Mouse (Mus musculus) limb, embryonic 12.5 days (tissue): ENCODE measurements around the gene C730034F03Rik. TPM values are rescaled to one million over a fixed set of nuclear protein-coding genes. Genes with fewer than 3 reads are reported as not detected.
A peak's percentile ranks its signal among the peaks of the same experiment; 100 is the strongest.

ENCODE experiments used
- ATAC-seq: fragments of 200-750 bp; cut with Nextera tagmentation; 2 replicates; pipeline ENCODE4 v1.8.0; 2017; ENCODE audit warnings: low read depth, moderate TSS enrichment; ENCODE audit not compliant: insufficient number of reproducible peaks, insufficient read depth, low FRiP score, low TSS enrichment
- H3K27ac ChIP-seq: fragments of 300-500 bp; sonication (generic); 2 replicates; pipeline ENCODE4 v1.5.1; 2016; ENCODE audit warnings: mild to moderate bottlenecking, moderate library complexity
- H3K27me3 ChIP-seq: fragments of 300-500 bp; sonication (generic); 2 replicates; pipeline ENCODE4 v1.6.1; 2016; ENCODE audit warnings: mild to moderate bottlenecking, moderate library complexity
- H3K36me3 ChIP-seq: fragments of 300-500 bp; sonication (generic); 2 replicates; pipeline ENCODE4 v1.6.1; 2016; ENCODE audit warnings: mild to moderate bottlenecking, moderate library complexity
- H3K4me1 ChIP-seq: fragments of 300-500 bp; sonication (generic); replicated peaks from 2 replicates; pipeline ENCODE4 v1.6.1; 2016
- H3K4me2 ChIP-seq: fragments of 300-500 bp; sonication (generic); 2 replicates; pipeline ENCODE4 v1.6.1; 2016; ENCODE audit warnings: mild to moderate bottlenecking, moderate library complexity
- H3K4me3 ChIP-seq: fragments of 300-500 bp; sonication (generic); replicated peaks from 2 replicates; pipeline ENCODE4 v1.5.1; 2016; ENCODE audit warnings: mild to moderate bottlenecking
- H3K9ac ChIP-seq: fragments of 300-500 bp; sonication (generic); replicated peaks from 2 replicates; pipeline ENCODE4 v1.6.1; 2016; ENCODE audit warnings: mild to moderate bottlenecking, moderate library complexity
- H3K9me3 ChIP-seq: fragments of 300-500 bp; sonication (generic); 2 replicates; pipeline ENCODE4 v1.6.1; 2016; ENCODE audit warnings: mild to moderate bottlenecking, moderate library complexity
- WGBS: fragments of 180-500 bp; shearing (Covaris S2); methylation state at CpG from one replicate; pipeline ENCODE4 v1.1.7; 2016; 5-methylcytosine and 5-hydroxymethylcytosine counted together
- polyA plus RNA-seq: library from polyadenylated mRNA; unstranded; fragments of >200 nt; fragmentation: Nextera tagmentation; extraction: Ambion mirVana; gene quantifications from 2 replicates; pipeline ENCODE4 v1.2.1, GENCODE M21; 2016

C730034F03Rik gene
- polyA plus RNA-seq, 1 experiment from 2014 or later: 3.8 TPM

DNA sequence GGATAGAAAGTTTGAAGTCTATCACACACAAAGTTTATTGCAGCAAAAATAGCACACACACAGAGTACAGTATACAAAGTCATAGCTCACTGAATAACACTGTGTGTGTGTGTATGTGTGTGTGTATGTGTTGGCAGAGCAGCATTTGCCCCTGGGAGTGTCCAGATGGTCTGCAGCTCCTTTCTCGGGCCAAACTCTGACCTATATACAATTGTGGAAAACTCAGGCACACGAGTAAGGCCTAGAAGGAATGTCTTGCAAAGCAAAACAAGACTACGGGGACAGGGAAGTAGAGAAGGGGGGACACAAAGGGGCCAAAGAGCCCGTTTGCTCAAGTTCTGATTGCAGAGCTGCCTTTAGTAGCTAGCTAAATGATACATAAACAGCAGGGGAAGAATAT lies 3.6 kb downstream of the C730034F03Rik start:
- no peak overlapping the region for H3K4me2 ChIP-seq
- peaks cover 1% of the 10 kb centered on the region; the same call in 1 of the 2 replicates for H3K36me3 ChIP-seq
- no peak overlapping the region for H3K4me3 ChIP-seq
- H3K4me1 ChIP-seq: peaks cover 11% of the 10 kb centered on the region
- no peaks in the 10 kb centered on the region; the same call in 1 of the 2 replicates for H3K27me3 ChIP-seq
- ATAC-seq: no peak
- no peaks in the 10 kb centered on the region for H3K9me3 ChIP-seq
- no peak overlapping the region for H3K27ac ChIP-seq
- no peak overlapping the region for H3K9ac ChIP-seq
- WGBS: 85% methylated on average over 4 of the region's 4 CpGs

DNA sequence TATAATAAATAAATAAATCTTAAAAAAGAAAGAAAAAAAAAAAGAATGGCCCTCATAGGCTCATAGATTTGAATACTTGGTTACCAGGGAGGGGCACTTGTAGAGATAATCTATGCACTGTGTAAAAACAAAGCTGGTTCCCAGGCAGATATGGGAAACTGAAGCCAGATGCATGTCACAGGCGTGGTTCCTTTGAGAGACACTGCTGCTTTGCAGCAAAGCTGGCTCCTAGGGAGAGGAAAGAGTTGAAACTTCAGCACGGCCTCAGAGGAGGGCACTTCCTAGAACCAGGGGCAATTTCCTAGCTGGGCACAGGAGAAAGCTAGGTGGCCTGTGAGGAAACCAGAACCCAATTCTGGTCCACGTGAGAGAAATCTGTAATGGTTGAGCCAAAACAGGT lies 4.7 kb downstream of the C730034F03Rik start:
- Histone ChIP-seq H3K27ac (no peak overlapping the region), H3K36me3 (no peaks in the 10 kb centered on the region), H3K4me1 (peaks cover 4% of the 10 kb centered on the region; the same call in 1 of the 2 replicates), H3K4me2 (no peak overlapping the region), H3K9ac (no peak overlapping the region), H3K9me3 (no peaks in the 10 kb centered on the region), H3K4me3 (no peak overlapping the region), H3K27me3 (no peaks in the 10 kb centered on the region; the same call in 1 of the 2 replicates)
- no peak for ATAC-seq
- 68% methylated on average over 3 of the region's 3 CpGs for WGBS

DNA sequence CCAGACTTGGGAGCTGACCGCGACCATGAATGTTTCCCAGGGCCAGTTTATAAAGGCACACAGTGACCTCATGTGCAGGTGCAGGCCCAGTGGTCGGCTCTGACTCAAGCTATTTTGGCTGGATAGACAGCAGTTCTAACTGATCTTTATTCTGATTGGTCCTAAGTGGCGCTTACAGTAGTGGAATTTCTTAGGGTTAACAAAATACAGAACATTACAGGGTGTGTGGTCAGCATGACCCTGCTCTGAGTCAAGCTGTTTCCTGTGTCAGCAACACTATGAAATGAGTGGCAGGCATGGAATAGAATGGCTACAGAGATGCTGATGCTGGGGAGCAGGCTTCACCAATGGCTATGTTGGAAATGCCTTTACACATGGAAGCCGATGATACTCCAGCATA lies 6.5 kb downstream of the C730034F03Rik start:
- no peaks in the 10 kb centered on the region for H3K4me1 ChIP-seq
- H3K9ac ChIP-seq: no peak overlapping the region
- H3K4me2 ChIP-seq: no peak overlapping the region
- no peak overlapping the region for H3K27ac ChIP-seq
- 88% methylated on average over 5 of the region's 5 CpGs for WGBS
- H3K4me3 ChIP-seq: no peak overlapping the region
- H3K27me3 ChIP-seq: no peaks in the 10 kb centered on the region; the same call in 1 of the 2 replicates
- no peaks in the 10 kb centered on the region for H3K36me3 ChIP-seq
- no peaks in the 10 kb centered on the region for H3K9me3 ChIP-seq
- ATAC-seq: no peak

DNA sequence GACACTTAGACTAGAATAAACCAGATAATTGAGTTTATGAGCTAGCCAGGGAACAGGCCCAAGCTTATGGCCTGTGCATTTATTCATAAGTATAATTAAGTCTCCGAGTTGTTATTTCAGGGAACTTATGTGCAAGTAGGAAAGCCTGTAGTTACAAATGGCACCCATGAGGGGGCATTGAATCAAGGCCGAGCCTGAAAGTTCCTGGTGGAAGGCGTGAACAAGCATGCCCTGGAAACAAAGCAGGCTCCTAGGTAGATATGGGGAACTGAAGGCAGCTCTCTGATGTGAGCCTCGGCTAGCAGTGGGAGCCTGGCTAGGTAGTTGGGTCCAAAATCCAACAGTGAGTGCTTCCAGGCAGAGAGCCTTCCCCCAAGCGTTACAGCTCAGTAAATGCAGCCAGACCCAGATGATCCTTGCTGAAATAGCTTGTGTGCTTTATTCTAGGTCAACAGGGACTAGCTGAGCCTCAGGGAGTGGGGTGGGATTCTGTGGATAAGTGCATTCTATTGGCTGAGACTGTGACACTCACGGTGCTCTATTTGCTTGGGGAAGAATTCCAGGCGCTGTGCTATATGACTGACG lies 13.2 kb downstream of the C730034F03Rik start:
- Histone ChIP-seq H3K4me1 (no peaks in the 10 kb centered on the region), H3K27ac (no peak overlapping the region), H3K9me3 (no peaks in the 10 kb centered on the region), H3K27me3 (no peaks in the 10 kb centered on the region; the same call in 1 of the 2 replicates), H3K9ac (no peak overlapping the region), H3K4me2 (no peak overlapping the region), H3K36me3 (no peaks in the 10 kb centered on the region), H3K4me3 (no peak overlapping the region)
- 38% methylated on average over 8 of the region's 8 CpGs for WGBS
- ATAC-seq: no peak

DNA sequence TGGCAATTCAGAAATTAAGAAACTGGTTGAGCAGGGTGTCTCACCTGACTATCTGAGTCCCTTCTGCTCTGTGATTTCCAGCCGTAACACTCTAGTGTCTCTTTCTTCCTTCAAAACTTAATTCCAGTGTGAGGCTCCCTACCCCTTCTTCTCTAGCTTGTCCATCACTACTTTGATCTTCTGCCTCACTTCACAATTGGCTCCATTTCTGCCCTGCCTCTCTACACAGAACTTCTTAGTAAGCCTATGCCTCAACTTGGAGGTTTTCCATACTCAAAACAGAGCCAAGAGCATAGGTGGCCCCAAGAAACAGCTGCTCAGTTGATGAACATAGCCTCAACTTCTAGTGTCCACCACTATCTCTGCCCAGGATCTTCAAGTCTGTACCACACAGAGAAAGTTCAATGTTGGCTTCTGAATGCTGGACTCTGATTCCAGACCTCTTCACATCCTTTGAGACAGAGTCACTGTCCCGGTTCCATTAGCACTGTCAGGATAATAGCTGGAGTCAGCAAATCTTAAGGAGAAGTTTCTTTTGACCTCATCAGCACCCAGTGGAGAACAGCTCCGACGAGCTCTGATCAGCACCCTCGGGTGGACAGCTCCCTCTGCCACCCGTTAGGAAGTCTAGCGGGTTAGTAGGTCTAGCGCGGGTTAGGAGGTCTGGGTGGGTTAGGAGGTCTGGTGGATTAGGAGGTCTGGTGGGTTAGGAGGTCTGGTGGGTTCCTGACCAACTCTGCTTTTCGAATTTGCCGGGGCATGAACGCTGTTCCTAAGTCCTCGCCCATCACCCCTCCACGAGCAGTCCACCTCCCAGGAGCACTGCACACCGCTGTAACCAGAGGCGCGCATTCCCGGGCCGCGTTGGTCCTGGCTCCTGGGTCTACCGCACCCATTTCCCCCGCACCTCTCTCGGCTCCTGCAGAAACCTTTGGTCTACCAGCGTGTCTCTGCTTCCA lies 23.8 kb downstream of the C730034F03Rik start:
- Histone ChIP-seq H3K36me3 (no peaks in the 10 kb centered on the region), H3K4me3 (peak overlapping the region; percentile 56), H3K4me2 (peak overlapping the region; percentile 96), H3K9me3 (no peaks in the 10 kb centered on the region), H3K9ac (no peak overlapping the region), H3K27me3 (peaks cover 57% of the 10 kb centered on the region), H3K4me1 (peaks cover 14% of the 10 kb centered on the region), H3K27ac (no peak overlapping the region)
- 4% methylated on average over 24 of the region's 24 CpGs for WGBS
- no peak; the same call in 1 of the 2 replicates for ATAC-seq

DNA sequence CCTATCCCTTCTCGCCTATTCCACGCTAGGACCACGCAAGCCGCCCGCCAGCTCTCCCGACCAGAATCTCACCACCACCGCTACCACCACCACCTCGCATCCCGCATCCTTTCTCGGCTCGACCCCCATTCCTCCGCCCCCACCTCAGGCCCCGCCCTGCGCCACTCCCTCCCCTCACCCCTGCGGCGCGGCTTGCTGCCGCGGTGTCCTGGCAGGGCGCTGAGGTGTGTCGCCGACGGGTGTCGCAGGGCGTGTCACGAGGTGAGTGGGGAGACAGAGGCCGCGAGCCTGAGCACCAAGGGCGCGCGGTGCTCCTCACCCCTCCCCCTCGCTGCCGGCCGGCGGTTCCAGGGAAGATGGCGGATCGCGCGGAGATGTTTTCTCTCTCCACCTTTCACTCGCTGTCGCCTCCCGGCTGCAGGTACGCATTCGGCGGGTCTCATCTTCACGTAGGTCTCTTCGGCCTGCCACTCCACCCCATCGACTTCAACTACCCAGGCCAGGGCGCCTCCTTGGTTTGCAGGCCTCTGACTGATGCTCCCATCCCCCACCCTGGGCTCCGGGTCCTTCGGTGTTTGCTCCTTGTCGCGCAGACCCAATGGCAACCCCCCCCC lies 24.6 kb downstream of the C730034F03Rik start, which contains the start of gene Mapk8ip2:
Gene Mapk8ip2, plus strand, starts transcription at position 49 of the 614 bp plus-strand sequence.
- 0 out of 2 replicates have a peak within 1 kb of the TSS, but pooled peaks have one; percentile 18 for H3K9ac ChIP-seq
- H3K4me3 ChIP-seq: peak within 1 kb of the TSS; percentile 56
- H3K27me3 ChIP-seq: peaks cover 57% of the 10 kb centered on the region
- peaks cover 14% of the 10 kb centered on the region for H3K4me1 ChIP-seq
- peak within 1 kb of the TSS; percentile 96 for H3K4me2 ChIP-seq
- H3K27ac ChIP-seq: no peak within 1 kb of the TSS
- H3K36me3 ChIP-seq: no peaks in the 10 kb centered on the region
- ATAC-seq: no peak
- H3K9me3 ChIP-seq: no peaks in the 10 kb centered on the region
- WGBS: under 1% methylated on average over 53 of the region's 53 CpGs

DNA sequence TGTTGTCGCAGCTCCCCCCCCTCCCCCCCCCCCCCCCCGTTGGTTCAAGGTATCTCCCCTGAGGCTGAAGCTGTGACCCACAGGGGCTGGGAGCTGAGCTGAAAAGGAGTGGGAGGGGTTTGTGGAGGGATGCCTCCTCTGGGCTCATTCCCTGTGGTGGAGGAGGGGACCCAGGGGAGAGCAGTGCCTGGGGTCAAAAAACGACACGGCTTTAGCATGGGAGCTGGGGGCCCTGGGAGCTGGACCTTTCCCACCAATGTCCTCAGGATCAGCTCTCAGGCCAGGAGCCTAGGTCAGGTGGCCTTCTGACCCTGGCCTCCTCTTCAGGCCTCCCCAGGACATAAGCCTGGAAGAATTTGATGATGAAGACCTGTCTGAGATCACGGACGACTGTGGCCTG lies 25.5 kb downstream of the C730034F03Rik start:
- Histone ChIP-seq H3K9ac (no peak overlapping the region), H3K27me3 (peaks cover 57% of the 10 kb centered on the region), H3K36me3 (no peaks in the 10 kb centered on the region), H3K4me2 (peak overlapping the region; percentile 96), H3K4me1 (peaks cover 14% of the 10 kb centered on the region), H3K9me3 (no peaks in the 10 kb centered on the region), H3K4me3 (peak overlapping the region; percentile 56; the same call in 1 of the 2 replicates), H3K27ac (no peak overlapping the region)
- WGBS: 22% methylated on average over 4 of the region's 6 CpGs
- no peak for ATAC-seq

DNA sequence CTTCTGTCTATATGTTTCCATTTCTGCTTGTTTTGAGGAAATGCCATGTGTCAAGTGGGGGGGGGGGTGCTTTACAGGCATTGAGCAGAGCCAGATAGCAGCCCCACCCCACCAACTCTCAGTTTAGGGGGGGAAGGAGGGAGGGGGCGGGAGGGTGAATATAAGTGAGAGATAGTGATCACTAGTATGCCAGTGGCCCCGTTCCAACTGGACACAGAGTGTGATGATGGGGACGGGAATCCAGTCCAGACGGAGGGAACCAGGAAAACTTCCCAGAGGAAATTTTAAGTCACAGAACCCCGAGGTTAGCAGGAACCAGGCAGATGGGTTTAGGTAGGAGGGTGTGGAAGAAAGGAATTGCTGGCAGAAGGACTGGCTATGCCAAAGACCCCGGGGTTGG lies 26.3 kb downstream of the C730034F03Rik start:
- H3K36me3 ChIP-seq: no peaks in the 10 kb centered on the region
- H3K9ac ChIP-seq: no peak overlapping the region
- H3K4me3 ChIP-seq: no peak overlapping the region
- H3K4me2 ChIP-seq: no peak overlapping the region
- no peak for ATAC-seq
- H3K4me1 ChIP-seq: peaks cover 14% of the 10 kb centered on the region
- no peaks in the 10 kb centered on the region for H3K9me3 ChIP-seq
- WGBS: 81% methylated on average over 6 of the region's 6 CpGs
- H3K27me3 ChIP-seq: peaks cover 57% of the 10 kb centered on the region
- no peak overlapping the region for H3K27ac ChIP-seq

DNA sequence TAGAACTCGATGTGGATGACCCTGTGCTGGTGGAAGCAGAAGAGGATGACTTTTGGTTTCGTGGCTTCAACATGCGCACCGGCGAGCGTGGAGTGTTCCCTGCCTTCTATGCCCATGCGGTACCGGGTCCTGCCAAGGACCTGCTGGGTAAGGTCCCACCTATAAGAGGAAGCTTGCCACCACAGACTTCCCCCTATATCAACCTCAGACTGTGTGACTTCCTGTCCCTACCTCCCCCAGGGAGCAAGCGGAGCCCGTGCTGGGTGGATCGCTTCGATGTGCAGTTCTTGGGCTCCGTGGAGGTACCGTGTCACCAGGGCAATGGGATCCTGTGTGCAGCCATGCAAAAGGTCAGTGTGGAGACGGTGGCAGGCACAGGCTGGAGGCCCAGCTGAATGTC lies 29.6 kb downstream of the C730034F03Rik start:
- no peaks in the 10 kb centered on the region for H3K9me3 ChIP-seq
- H3K9ac ChIP-seq: no peak overlapping the region
- H3K36me3 ChIP-seq: no peaks in the 10 kb centered on the region
- peaks cover 39% of the 10 kb centered on the region for H3K27me3 ChIP-seq
- no peak for ATAC-seq
- 94% methylated on average over 15 of the region's 15 CpGs for WGBS
- H3K4me3 ChIP-seq: no peak overlapping the region
- peaks cover 8% of the 10 kb centered on the region for H3K4me1 ChIP-seq
- no peak overlapping the region for H3K4me2 ChIP-seq
- H3K27ac ChIP-seq: no peak overlapping the region

DNA sequence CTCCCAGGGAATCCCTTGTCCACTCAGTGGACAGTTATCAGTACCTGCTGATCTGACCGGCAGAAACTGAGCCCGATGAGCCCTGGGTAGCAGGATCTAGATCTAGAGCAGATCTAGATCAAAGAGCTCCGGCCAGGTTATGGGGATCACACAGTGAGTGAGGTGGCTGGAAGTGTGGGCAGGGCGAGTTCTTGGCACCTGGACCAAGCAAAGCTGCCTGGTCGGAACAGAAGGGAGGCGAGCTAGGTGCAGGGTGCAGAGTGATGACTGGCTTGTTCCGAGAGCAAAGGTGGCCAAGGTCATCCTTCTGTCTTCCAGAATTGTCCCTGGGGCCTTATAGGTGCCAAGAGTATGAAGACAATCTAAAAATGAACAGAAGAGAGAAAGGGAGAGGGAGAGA lies 30.4 kb downstream of the C730034F03Rik start:
- 82% methylated on average over 7 of the region's 7 CpGs for WGBS
- Histone ChIP-seq H3K9me3 (no peaks in the 10 kb centered on the region), H3K9ac (no peak overlapping the region), H3K27me3 (peaks cover 30% of the 10 kb centered on the region), H3K4me1 (no peaks in the 10 kb centered on the region), H3K4me3 (no peak overlapping the region), H3K4me2 (no peak overlapping the region), H3K36me3 (no peaks in the 10 kb centered on the region), H3K27ac (no peak overlapping the region)
- no peak for ATAC-seq

DNA sequence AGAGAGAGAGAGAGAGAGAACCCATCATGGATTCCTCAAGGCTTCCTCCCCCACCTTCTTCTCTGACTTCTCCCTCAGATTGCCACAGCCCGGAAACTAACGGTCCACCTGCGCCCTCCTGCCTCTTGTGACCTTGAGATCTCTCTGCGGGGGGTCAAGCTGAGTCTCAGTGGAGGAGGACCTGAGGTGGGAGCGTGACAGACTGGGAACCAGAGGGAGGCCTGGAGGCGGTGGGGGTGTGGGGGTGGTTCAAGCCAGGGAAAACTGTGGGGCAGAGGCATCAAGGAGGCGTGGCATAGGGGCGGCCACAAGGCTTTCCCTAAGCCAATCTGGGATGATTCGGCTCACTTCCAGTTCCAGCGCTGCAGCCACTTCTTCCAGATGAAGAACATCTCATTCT lies 30.9 kb downstream of the C730034F03Rik start:
- Histone ChIP-seq H3K27me3 (peaks cover 26% of the 10 kb centered on the region), H3K9me3 (no peaks in the 10 kb centered on the region), H3K27ac (no peak overlapping the region), H3K4me1 (no peaks in the 10 kb centered on the region), H3K9ac (no peak overlapping the region), H3K4me2 (no peak overlapping the region), H3K4me3 (no peak overlapping the region), H3K36me3 (no peaks in the 10 kb centered on the region)
- ATAC-seq: no peak
- 67% methylated on average over 10 of the region's 10 CpGs for WGBS
